Mouse (Mus musculus) ovary, postnatal 36 days (tissue): Measurements from ENCODE around the gene Bmpr2.
"Not testable (repeated sequence)": the region's sequence is repeated elsewhere in the genome, so short reads cannot be mapped to it uniquely, and the experiment has no call there.

Source experiments
- DNase-seq: peaks from one replicate; pipeline ENCODE4 v3.0.0; 2022; ENCODE audit warnings: low spot score, mixed read lengths

Gene Bmpr2

DNA sequence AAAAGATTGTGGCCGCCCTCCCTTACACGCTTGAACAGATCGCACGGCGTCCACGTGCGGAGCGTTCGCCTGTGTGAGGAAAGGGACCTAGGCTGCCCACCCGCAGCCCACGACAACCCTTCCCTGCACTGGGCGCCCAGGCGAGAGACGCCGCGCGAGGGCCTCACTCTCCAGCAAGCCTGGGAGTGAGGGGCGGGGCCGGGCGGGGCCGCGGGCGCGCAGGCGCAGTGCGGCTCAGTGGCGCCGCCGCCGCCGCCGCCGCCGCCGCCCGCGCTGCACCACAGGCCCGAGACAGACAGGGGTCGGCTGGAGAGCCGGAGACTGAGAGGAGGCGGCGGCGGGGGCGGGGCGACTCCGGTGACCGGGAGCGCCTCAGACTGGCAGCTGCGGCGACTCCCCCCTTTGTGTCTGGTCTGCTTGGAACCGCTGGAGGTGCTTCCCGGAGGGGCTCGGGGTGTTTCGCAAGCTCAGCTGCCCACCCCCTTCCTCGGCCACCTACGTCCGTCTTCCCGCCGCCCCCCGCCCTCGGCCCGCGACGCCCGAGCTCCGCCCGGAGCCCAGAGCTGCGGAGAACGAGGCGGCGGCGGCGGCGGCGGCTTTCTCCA, at the start of gene Bmpr2:
TSS of gene Bmpr2 (plus strand) at position 237 of the 605 bp plus-strand sequence.
- DNase-seq, result peak; percentile 92

DNA sequence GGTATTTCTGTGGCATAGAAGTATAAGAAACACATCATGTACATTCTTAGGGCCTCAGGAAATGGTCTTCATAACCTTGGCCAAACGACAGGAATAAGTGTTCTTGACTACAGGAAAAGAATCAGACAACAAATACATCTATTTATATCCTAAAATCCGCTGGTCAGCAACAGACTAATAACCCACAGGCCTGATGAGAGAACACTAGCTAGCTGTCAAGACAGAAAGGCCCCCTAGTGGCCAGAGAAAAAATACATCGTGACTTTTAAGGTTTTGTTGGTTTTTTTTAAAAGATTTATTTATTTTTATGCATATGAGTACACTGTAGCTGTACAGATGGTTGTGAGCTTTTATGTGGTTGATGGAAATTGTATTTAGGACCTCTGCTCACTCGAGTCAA, 43.3 kb upstream of the Bmpr2 start:
- DNase-seq, result no peak

DNA sequence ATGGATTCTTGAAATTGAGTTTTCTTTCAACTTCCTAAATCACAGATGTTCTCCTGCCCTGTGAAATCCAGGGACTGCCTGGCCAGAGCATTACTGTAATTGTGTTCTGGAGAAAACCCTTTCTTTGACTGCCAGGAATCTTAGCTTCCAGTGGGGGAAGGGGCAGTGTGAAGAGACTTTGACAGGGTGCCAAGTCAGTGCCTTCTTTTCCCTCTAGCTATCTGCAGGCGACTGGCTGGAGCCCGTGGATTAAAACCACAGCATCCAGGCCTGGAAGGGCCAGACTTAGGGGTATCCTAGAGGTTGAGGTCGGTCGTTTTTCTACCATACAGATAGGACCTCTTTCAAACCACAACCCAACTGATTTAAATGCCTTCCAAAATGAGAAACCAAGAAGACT, 37.5 kb upstream of the Bmpr2 start:
- peak; percentile 12 for DNase-seq

DNA sequence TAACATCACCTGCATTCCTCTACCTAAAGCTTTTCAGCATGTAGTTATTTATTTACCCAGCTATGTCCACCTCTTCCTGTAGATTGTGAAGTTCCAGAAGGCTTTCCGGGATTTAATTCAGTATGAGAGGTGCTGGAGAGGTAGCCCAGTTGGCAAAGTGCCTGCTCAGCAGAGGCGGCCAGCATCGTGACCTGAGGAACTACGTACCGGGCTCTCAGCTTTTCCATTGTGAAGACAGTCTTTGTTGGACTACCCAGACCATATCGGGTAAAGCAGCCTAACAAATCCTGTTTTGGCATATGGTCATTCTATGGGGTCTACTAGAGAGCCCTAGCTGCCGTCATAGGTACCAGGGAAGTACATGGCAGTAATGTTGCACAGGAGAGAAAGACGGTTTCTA, 33.1 kb upstream of the Bmpr2 start:
- no peak for DNase-seq

DNA sequence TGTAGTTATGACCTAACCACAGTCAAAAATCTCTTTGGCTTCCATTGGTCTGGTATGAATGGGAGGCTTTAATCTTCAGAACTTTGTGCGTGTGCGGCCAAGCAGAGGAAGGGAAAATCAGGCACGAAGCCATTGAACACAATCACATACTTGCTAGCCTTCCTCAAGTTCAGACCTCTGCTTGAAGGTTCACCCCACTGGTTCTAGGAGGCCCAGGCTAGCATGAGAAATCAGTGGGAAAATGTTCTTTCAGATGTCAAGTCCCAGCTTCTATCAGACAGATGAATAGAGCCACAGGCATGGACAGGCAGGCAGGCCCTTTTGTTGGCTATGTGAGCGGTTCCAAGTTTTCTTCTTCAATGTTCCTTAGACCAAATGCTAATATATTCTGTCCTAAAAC, 32.5 kb upstream of the Bmpr2 start:
- no peak for DNase-seq

DNA sequence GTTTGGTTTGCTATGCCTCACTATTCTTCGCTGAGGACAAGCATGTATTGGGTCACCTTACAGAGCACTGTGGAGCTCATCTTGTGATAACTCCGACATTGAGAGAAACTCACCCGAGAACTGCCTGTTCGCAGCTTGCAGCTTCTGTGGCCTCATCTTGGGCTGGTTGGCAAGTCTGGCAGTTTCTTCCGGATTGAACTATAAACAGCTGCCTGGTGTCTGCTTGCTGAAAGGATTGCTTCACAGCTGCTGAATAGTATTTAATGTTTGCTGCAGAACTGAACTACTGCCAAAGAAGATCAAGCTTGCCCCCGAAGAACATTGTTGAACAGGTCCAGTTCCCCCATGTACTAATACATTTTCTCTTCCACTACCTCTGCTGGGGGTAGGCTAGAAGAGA, 29.1 kb upstream of the Bmpr2 start:
- DNase-seq, result no peak

DNA sequence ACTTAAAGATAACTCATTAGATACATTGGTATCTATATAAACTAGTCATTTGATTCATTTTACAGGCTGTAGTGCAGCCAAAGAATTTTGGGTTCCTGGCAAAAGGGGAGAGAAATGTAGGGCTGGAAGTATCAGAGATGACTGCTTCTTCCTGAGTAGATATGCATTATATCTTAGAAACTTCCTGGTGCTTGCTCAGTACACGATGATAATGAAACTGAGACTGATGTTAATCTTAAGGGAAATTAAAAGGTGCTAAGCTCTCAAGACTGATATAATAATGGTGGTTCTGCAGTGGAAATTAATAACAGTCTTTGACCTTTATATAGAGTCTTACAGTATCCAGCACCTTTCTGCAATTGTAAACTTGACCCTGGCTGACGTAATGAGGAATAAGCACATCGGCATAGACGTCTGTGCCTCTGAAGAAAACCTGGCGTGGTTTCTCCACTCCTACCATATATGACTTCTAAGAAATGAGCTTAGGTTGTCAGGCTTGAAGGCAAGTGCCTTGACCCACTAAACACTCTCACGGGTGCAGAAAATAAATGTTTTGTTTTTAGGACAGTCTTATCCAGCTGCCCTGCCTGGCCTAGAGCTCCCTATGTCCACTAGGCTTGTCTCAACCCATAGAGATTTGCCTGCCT, 24.3 kb upstream of the Bmpr2 start:
- no peak for DNase-seq

DNA sequence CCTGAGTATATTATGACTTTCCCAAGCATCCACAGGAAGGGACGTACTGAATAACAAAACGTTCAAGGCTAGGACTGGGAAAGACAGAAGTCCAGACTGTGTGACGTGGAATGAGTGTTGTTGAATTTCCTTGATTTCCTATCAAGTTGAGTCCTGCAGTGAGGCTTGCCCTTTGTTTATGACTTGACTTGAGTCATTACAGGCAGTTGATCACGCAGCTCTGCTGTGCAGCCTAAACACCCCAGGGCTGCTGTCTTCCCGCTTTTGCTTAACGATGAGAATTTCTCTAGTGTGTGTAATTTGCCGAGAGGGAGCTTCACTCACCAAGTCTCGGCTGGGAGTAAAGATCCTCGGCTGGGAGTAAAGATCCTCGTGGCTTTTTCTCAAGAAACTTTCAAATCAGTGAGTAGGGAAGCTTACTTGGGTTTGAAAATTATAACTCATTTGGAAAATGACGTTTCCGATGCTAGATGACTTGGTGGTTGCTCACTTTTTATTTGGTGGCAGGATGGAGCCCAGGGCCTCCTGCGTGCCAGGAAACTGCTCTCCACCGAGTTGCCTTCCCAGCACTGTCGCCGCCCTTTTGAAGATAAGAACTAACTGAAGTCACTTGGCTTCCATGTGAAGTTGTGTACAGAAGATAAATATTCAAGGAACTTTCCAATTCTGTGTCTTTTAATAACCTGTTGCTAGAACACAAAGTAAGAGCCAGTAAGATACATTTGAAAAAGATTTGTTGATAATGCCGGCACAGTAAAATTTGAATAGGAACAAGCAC, 23.4 kb upstream of the Bmpr2 start:
- peak; percentile 9 for DNase-seq

DNA sequence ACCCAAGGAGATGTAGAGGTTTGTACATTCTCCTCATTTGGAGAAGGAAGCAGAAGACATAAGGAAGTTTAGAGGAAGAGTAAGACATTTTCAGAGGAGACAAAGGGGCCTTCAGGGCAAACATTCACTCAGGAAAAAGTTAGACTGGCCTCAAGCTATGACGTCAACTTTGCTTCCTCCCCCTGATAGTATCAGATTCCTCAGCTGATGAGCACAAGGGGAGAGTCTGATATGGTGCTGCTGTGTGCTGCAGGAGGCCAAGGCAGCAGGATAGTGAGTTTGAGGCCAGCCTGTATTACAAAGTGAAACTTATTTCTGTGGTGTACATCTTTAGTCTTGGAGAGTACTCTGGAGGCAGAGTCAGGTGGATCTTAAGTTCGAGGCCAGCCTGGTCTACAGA, 14.2 kb upstream of the Bmpr2 start:
- DNase-seq, result no peak

DNA sequence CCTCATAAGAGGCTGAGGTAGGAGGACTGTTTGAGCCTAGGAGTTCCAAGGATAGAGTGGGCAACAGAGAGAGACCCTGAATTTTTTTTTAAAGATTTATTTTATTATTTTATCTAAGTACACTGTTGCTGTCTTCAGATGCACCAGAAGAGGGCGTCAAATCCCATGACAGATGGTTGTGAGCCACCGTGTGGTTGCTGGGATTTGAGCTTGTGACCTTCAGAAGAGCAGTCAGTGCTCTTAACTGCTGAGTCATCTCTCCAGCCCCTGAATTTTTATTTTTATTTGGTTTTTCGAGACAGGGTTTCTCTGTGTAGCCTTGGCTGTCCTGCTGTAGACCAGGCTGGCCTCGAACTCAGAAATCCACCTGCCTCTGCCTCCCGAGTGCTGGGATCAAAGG, 13.5 kb upstream of the Bmpr2 start:
- not testable (repeated sequence) for DNase-seq

DNA sequence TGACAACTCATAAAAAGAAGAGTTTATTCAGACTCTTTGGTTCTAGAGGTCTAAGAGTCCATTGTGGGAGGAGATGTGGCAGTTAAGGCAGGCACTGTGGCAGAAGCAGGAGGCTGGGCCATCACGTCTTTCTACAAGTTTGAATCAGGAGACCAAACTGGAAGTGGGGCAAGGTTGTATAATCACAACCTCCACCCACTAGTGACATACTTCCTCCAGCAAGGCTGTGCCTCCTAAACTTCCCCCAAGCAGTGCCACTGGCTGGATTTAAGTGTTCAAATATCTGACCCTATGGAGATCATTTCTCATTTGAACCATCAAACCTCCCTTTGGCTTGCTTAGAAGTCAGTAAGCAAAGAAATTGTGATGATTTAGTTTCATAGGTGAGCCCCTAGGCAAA, 7.9 kb upstream of the Bmpr2 start:
- DNase-seq, result no peak

DNA sequence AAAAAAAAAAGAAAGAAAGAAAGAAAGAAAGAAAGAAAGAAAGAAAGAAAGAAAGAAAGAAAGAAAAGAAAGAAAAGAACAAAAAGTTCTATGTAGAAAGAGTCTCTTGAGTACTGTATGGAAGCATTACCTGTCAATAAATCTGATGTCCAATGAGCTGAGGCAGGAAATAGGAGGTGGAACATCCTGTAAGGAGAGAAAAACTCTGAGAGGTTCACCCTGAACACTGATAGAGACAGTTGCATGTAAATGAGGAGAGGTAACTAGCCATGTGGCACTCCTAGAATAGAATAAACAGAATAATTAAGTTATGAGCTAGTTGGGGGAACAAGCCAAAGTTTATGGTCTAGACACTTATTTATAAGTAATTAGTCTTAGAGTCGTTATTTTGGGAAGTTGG, 4.9 kb upstream of the Bmpr2 start:
- DNase-seq, result no peak

DNA sequence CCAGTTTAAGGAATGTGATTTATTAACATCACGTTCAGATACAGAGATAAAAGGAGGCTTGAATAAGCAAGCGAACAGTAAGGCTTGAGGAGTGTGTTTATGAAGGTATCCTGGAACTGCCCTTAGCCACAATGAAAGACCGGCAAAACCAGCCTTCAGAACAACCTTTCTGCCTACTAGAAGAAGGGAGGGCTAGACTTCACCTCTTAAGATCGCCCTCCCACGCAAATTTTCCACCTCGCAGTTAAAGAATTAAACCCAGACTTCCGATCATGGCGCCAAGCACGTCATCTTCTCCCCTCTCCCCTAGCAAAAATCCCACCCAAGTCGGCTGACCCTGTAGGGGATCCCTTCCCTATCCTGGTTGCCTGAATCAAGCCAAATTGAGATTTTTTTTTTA, 992 bp upstream of the Bmpr2 start:
- peak; percentile 33 for DNase-seq

DNA sequence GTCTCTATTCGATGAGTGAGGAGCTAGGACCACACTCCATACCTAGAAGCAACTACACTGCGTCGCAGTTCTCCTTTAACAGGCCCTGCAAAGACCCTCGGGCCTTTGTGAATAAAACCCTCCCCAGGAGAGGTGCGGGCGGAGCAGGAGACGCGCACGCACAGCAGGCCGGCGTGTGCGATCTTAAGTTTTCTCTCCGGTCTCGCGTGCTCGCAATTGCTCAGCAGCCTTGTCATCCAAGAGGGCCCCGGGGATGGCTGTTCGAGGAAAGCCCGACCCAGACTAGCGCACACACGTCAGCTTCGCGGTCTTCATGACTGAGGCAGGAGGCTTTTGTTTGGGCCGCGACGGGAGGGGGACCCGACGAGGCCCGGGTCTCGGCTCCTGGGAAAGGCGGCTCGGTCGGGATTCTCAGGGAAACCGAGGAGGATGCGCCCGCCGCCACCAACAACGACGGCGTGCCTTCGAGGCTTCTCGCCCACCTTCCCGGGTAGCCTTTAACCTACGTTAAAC, 493 bp upstream of the Bmpr2 start:
- no peak for DNase-seq

DNA sequence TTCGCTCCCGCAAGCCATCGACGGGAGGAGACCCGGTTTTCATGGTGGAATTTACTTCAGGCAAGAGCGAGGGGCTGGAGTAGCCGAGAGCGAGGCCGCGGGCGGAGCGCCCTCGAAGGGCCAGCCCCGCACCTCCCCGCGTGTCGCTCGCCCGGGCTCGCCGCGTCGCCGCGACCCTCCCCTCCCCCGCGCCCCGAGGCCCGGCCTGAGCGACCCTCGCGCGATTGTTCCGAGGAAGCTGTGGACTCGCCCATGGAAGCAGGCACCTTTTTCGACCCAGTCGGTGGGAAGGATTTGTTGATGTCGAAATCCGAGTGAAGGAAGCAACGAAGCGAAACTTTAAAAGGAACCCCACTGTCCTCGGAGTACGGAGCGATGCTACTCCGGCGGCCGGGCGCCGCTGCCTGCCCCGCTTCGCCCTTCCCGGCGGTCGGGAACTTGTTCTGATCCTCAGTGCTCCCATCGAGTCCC, 616 bp downstream of the Bmpr2 start:
- DNase-seq, result peak; percentile 68

DNA sequence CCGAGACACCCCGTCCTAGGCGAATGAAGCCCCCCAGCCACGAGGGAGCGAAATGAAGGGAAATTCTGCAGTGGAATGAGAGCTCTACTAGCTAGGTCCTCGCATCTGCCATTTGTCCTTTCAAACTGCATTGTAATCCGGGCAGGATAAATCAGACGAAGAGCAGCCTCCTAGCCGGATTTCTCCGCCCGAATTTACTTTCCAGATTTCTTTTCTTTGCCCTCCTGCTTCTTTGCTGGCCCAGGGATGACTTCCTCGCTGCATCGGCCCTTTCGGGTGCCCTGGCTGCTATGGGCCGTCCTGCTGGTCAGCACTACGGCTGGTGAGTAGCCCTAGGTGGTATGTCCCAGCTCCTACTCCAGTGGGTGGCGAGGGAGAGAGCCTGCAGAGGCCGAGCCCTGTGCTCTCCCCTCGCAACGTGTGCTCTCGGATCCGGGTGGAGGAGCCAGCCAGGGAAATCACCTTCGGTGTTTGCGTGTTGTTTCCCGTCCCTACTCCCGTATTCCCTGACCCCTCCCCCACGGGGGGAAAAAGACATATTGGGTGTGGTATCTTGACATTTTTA, 1.3 kb downstream of the Bmpr2 start:
- peak; percentile 37 for DNase-seq

DNA sequence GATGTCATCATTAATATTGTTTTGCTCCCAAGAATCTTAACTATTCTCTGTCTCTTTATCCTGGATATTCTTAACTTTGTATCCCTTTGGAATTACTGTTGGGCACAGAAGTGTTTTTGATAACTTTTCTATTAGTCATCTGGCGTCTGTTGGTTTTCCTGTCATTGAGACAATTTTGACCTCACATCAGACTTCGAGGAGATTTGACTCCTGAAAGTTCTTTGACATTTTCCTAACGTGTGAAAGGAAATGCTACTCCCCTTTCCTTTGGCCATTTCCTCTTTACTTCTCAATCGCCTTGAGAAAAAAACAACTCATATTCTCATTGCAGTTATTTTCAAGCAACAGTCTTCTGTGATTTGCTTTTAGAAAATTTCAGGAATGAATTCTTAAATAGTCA, 2.1 kb downstream of the Bmpr2 start:
- no peak for DNase-seq

DNA sequence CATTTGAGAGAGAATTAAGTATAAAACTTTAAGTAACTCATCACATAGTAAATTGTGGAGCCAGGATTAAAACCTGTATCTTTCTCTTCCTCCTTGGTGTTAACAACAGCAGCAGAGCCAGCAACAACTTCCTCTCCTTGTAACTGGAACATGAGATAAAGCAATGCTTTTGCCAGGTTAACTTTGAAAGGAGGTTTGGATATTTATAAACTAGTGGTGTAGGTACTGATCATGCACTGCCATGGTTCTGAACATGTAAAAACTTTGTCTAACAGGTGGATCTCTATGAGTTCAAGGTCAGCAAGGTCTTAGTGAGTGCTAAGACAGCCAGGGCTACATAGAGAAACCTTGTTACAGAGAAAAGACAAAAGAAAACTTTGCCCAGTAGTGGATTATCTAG, 3.4 kb downstream of the Bmpr2 start:
- no peak for DNase-seq

DNA sequence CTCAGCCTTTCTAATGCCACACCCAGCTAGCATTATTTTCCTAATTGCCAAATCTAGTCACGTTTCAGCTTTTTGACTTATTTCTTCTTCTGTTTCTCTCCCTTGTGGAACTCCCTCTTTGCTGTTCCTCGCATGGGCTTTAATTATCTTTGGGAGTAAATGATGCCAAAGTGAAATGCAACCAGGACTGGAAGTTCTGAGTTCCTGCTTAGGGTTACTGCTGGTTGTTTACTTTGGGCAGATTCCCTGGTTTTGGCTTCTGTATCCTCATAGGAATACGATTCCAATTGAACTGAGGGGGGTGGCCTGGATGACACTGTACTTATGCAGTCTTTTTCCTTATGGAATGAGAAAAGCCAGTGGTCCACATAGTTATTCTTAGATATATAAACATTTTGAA, 8.7 kb downstream of the Bmpr2 start:
- DNase-seq, result no peak

DNA sequence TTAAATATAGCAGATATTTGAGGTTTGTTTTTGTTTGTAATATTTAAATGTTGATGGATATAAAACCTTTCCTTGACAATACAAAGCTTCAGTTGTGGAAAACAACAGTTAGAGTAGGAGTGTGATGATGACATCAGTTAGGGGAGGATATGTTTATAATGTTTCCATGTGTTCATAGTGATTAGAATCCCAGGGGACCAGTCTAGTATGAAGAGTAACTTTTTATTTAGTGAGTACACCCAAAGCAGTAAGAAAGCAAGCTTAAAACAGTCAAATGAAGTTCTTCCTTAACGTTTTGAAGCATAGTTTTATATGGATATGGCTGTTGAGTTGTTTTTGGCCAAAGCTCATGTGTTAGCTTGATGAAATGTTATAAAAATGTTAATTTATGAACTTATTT, 17.9 kb downstream of the Bmpr2 start:
- DNase-seq, result no peak

DNA sequence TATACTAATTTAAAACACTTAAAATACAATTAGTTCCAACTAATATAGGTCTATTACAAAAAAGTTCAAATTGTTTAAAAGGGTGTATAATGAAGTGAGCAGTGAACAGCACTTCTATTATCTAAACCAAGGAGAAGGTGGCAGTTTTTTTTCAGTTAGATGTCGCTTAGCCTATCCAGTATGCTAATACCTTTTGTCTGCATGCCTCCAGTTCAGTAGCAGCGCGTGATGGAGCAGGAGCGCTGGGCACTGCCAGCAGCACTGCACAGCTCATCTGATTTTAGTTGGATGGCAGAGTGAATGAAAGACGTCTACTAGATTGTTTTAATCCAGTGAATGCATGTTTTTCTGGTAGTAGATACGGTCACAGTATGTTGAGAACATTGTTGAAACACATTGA, 25.8 kb downstream of the Bmpr2 start:
- DNase-seq, result no peak

DNA sequence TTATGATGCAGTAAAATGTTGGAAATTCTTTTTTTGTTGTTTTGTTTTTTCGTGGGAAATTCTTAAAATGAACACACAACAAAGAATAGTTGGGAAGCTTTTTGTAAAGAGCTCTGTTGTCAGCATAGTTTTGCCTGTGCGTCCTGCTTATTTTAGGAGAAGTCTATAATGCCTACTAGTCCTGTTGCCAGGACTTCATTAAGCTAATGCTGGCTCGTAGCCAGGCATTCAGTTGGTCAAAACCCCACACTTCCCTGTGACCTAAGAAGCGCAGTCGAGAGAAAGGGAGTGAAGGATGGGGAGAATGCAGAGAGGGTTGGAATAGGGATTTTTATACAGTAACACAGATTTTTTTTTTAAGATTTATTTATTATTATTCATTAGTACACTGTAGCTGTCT, 26.5 kb downstream of the Bmpr2 start:
- no peak for DNase-seq

DNA sequence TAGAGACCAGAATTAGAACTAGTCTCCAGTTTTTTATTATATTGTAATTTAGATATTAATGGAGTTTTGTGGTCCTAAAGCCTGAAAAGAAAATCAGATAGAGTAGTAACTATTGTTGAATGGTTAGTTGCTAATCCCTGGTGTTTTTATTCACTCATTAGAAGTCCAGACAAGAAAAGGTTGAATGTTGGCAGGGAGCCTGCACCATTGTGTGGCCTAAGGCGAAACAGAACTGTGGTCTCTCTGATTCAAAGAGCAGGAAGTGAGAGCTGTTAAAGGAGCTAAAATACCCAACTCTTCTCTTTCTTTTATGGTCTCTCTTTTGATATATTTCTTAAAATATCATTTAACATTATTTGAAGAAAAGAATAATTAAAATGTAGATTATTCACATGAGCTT, 32.1 kb downstream of the Bmpr2 start:
- no peak for DNase-seq
